Mouse (Mus musculus) spleen, postnatal 14 days (tissue): Measurements from ENCODE around the gene Tppp2.

Source experiments
- DNase-seq, 2 experiments: peaks; one replicate each; pipeline ENCODE4 v3.0.0; 2021 to 2022; ENCODE audit warnings: low spot score in 2 of 2

Tppp2 gene

DNA sequence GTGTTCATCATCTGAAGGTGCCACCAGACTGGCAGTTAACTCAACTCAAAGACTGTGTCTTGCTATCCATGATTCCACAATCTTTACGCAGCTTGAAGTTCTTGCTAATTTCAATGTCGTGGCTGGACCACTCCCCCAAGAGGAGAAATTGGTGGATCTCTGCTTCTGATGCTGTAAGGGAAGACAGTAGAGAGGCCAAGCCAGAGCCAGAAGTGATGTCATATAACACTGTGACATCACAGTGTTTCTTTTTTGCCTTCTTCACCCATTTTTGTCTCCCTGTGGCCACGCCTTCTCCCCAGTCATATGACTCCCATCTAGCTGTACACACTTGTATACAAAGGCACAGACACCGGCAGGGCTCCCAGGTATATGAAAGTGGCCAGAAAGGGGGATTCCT is at the start of gene Tppp2:
TSS of gene Tppp2 (plus strand) at position 301 of the 400 bp plus-strand sequence.
- DNase-seq: no peak

DNA sequence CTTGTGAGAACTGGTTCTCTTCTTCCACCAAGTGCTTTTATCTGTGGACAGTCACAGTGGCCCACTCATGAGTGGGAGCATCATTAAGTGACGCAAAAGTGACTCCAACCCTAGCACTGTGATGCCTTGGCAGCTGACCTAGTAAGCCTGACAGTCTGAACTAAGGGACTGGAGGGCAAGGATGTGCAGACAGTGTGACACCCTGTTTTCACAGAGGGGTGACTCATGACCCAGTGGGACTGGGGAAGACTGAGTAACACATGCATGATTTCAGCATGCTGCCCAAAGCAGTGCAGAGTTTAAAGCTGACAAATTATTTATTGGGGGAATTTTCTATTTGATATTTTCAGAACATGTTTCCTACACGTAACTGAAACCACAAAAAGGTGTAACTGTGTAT is 47.5 kb upstream of the Tppp2 start:
- no peak for DNase-seq

DNA sequence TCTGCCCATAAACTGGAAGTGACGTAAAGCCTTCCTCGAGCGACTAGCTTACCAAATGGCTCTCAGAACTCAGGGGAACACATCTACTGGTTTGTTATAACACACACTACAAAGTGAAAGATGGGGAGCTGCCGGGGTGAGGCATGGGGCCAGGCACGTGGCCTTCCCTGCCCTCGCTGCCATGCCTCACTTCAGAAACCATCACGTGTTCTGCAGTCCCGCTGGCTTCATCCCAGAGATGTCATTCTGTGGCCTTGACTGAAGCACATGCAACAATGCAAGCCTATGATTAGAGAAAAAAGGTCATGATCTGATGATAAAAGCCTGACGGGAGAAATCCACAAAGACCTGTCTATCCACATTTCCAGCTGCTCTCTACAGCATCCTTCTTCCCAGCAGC is 46.5 kb upstream of the Tppp2 start:
- DNase-seq: no peak

DNA sequence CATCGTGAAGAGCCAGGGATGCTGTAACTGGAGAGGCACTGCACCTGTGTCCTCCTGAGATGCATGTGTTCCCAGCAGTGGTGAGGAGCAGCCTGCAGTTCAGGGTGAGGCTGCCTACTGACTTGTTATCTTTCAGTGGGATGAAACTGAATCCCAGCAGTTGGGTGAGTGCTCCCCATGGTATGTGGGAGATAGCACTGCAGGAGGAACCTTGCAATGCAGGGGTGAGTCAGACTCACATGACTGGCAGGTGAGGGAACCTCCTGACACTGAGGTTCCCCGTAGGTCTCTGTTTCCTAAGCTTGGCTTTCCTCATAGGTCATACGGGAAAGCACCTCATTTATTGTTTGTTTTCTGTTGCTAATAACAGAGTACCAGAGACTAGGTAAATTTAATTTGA is 40.7 kb upstream of the Tppp2 start:
- no peak for DNase-seq

DNA sequence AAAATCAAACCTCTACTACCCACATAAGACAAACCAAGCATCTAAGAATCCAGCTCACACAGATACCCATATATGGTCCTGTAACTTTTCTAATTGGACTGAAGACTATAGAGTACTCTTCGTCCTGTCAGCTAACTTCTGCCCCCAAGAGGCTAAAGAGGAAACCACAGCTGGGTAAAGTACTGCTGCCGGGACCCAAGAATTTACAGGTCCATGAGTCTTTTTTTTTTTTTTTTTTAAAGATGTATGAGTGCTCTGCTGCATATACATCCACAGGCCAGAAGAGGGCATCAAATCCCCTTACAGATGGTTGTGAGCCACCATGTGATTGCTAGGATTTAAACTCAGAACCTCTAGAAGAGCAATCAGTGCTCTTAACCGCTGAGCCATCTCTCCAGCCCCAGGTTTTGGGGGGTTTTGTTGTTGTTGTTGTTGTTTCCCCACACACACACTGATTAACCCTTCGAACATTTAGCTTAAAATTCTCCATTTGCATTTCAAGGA is 34.6 kb upstream of the Tppp2 start:
- peak; percentile 39 to 67 for DNase-seq

DNA sequence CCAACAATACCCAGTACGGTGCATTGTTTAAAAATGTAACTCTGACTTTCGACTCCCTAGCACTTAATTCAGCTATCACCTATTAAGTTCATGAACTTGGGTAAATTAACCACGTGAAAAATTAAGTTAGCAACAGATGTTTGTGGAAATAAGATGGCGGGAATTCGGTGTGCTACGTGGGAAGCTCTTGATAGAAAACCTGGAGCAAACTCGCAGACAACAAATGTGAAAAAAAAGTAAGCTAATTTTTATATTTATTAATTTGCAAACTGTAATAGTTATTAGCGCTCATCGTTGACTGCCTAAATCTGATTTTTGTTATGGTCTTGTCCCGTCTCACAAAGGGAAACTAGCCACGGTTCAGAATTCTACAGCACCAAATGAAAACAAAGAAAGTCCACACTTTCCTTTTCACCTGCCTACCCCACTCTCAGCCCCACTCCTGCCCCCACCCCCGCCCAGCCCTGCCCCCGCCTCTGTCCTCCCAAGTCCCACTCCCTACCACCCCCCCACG is 34.1 kb upstream of the Tppp2 start:
- DNase-seq: no peak

DNA sequence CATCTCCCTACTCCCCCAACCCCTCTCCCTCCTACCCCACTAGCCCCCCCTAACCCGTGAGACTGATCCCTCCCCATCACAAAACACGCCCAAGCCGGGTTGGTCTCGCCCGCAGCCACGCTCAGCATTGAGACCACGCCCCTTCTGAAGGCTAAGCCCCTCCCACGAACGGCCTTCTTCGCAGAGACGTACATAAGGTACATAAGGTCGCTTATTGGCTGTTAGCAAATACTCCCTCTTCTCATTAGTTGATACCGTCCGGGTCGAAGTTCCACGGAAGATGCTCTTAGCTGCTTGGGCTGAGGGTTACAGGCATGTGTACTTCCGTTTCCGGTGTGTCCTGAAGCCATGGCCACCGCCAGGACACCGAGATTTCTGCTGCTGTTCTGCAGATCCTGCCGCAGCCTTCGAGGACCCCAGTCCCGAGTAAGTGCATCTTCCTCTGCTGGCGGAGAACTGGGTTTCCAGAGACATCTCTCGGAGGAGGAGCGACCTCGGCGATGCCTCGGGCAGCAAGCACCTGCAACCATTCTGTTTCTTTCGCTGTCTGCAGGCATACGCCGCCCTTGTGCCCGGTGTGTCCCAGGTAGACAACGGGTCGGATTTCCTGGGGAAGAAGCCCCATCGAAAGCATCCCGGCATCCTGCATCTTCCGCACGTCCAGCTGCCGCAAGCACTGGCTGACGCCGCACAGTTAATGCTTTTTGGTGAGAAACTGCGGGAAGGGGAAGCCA is 33.5 kb upstream of the Tppp2 start, which contains the start of gene Mettl17:
TSS of gene Mettl17 (plus strand) at position 245 of the 734 bp plus-strand sequence.
- peak; percentile 86 to 90 for DNase-seq

DNA sequence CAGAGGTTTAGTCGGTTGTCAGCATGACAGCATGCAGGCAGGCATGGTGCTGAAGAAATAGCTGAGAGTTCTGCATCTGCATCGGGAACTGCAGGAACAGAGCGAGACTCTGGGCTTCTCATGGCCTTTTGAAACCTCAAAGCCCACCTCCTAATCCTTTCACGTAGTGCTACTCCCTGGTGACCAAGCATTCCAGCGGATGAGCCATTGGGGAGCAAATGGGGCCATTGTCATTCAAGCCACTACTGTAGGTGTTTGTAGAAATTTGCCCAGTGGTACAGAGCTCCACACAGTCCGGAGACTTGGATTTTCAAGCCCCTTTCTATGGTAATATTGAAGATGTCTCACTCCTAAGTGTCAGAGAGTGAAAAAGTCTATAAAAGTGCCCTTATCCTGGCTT is 32.2 kb upstream of the Tppp2 start:
- no peak for DNase-seq

DNA sequence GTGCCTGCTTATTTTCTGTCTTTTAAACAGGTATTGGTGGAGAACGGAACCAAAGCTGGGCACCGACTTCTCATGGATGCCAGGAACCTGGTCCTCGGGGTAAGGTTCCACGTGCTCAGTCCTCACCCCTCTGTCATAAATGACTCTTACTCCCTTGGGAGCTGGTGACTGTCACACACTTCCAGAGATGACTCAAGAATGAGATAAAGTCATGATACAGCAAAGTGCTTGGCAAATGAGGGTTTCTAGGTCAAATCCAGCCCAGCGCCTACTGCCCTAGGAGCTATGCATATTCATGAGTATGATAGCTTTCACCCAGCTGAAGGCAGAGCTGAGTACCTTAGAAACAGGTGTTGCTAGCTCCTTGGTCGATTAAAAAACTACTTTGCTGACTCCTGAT is 28.4 kb upstream of the Tppp2 start:
- no peak for DNase-seq

DNA sequence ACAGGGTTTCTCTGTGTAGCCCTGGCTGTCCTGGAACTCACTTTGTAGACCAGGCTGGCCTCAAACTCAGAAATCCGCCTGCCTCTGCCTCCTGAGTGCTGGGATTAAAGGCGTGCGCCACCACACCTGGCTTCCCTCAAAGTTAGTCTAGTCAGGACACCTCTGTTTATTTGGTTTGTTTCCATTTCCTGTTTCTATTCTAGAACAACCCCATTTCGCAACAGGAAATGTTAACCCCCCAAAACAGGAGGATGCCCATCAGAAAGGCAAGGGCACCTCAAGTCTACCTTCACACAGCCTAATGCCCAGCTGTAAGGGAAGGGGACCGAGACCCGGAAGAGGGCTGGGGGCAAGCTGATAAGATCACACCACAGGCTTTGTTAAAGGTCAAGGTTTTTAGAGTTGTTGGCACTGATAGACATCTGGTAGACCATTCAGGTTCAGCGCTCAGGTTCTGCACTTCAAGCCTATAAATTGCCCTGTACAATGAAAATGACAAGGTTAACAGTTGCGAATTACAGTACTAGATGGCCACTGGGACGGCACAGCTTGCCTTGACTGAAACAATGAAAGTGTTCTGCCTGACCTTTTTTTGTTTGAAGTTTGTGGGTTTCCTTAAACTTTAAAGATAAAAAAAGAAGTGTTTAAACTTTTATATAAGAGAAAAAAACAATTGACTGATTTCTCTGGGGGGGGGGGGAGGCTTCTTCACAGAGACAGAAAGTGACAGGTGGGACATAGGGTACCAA is 25.9 kb upstream of the Tppp2 start, which contains the start of gene Slc39a2:
TSS of gene Slc39a2 (plus strand) at position 699 of the 749 bp plus-strand sequence.
- no peak for DNase-seq

DNA sequence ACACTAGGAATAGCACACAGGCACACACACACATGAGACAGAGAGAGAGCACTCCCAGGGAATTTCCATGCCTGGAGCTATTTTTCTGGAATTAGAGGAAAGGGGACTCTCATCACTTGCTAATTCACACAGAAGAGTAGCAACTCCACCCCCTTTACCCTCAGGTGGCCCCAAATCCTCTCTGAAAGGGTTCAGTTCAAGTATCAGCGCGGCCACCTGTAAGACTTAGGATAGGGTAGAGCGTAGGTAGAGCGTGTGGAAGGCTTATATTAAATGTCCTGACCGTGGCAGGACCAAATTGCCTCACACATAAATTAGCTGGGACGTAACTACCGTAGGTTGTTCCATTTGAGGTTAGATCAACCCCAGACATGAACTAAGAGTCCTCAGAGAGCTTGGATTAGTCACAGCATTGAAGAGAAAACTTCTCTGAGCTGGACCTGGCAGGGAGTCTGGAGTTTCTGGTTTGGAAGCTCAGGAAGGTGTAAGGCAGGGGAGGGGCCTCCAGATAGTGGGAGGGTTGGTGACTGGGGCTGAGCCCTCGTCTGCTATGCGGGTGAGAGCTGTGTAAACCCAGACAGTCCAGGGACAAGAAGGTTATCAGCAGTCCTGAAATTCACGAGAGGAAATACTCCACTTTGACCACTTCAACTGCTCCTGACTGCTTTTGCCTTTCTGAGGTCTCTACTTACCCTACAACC is 25.0 kb upstream of the Tppp2 start:
- no peak for DNase-seq

DNA sequence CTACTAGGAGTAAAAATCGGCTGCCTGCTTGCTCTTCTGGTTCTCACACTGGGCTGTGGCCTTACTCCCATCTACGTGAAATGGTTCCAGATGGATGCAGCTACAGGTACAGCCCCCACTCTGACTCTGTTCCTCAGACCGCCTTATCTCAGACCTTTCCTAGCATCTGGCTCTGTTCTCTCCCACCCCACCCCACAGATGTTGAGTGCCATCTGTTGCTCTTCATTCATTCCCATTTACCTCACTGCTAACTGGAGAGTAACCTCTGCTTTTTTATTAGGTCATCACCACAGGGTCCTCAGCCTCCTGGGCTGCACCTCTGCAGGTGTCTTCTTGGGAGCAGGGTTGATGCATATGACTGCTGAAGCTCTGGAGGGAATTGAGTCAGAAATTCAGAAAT is 24.4 kb upstream of the Tppp2 start:
- no peak for DNase-seq

DNA sequence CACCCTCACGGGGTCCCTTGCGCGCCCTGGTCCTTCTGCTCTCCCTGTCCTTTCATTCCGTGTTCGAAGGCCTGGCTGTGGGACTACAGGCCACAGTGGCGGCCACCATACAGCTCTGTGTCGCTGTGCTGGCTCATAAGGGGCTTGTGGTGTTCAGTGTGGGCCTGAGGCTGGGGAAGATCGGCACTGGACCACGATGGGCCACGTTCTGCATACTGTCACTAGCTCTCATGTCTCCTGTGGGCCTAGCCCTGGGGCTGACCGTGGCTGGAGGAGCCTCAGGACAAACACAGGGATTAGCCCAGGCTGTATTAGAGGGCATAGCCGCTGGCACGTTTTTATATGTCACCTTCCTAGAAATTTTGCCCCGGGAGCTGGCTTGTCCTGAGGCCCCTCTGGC is 23.2 kb upstream of the Tppp2 start:
- no peak for DNase-seq

DNA sequence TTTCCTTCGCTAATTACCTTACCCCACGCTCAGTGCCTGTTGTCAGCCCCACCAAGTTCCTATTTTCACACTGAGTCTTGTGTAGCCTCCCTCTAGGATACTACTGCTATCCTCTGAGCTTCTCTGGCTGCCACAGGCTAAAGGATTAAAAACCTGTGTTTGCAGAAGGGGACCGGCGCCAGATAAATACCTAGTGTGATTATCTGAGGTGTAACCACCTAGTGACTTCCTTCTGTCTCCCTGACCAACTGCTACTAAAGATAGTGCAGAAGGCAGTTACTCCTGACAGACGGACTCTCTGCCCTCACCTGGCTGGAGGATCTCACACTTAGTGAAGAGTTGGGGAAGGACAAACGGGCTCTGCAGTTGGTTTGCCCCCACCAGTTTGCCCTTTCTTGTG is 22.2 kb upstream of the Tppp2 start:
- no peak for DNase-seq

DNA sequence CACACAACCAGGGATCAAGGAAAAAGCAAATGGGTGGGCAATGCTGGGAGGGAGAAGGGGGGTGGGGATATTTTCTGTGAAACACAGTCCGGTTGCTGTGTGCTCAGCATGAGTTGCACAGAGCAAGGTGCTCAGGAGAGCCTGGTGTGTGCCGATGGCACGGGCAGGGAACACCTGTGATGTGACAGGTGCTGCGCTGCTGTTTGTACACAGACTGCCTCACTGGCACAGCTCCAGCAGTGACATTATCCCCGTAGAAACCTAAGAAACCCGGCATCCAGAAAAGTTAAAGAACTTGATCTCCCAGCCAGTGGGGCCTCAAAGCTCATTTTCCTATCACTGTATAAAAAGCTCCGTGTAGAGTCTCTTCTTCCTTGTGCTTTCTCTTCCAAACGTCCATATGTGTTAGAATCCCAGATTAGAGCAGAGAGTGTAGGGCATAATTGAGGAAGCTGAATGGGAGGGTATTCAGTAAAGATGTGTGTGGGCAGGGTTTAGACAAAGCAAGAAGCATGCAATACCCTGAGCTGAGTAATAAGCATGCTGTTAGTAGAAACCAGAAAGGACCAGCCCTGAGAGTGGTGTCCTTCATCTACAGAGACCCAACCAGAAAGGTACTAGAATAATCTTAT is 21.6 kb upstream of the Tppp2 start:
- no peak for DNase-seq

DNA sequence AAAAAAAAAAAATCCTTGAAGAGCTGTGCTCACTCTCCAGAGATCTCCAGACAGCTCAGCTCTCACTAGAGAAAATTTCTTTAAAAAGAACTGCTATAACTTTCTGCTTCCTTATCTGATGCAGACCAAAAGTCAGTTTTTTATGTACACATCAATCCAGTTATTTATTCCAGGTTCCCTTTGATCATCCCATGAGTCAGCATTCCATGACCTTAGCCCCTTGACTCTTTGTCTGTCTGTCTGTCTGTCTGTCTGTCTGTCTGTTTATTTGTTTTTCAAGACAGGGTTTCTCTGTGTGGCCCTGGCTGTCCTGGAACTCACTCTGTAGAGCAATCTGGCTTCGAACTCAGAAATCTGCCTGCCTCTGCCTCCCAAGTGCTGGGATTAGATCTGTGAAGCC is 18.9 kb upstream of the Tppp2 start:
- DNase-seq: no peak

DNA sequence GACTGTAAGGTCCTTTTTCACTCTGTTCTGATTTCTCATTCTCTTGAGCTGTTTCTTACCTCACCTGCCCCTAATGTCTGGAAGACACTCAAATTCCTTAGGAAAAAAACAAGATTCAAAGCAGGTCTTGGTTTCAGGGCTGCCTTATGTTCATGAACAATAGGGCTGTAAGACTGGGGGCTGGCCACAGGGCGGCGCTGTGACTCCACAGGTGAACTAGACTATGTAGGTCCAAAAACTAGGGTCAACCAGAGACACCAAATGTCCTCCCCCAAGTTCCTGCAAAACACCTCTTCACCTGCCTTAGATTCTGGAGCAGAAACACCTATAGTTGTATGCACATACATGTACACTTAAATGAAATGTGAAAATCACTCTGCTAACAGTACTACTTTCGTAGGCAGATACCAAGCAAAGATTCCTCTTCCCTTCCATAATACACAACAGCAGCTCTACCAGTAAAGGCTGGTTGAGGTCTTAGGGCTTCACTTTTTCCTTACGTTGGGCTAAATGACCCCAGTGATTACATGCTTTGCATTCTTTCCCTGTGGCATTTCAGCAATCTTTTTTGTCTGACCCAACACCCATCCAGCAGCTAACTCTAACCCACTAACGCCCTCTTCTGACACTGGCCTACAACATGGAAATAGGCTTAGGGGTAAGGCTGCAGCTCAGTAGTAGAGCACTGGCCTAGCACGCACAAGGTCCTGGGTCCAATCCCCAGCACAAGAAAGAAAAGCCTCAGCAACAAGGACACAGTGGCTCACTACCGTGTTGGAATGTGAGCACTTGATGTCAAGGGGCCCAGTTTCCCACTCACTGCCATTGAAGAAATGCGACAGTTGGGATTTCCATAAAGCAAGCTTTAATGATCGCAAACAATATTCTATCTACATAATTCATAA is 15.2 kb upstream of the Tppp2 start:
- DNase-seq: peak; percentile 38 to 68

DNA sequence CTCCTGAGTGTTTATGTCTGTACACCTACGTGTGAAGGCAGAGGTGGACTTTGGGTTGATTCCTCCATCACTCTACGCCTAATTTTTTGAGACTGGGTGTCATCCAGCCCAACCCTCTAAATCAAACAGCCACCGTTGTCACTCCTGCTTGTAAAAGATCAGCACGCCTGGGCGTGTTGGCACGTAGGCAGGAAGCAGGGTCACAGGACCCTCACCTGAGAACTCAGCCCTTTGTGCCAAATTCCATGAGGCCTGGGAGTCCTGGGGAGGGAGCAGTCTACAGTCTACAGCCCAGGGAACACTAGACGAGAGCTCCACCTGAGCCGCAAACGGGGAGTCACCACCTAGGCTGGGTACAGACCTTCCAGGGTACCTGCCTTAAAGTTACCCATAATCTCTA is 14.4 kb upstream of the Tppp2 start:
- DNase-seq: no peak

DNA sequence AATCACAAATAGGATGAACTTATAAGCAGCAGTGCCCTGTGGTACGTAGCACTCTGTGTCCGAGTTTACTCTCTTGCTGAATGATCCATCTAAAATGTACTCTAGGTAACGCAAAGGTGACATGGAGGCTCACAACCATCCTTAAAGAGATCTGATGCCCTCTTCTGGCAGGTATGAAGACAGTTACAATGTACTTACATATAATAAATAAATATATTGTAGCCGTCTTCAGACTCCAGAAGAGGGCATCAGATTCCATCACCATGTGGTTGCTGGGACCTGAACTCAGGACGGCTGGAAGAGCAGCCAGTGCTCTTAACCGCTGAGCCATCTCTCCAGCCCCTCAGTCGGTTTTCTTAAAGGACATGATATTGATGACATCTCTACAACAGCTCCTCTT is 13.5 kb upstream of the Tppp2 start:
- no peak for DNase-seq

DNA sequence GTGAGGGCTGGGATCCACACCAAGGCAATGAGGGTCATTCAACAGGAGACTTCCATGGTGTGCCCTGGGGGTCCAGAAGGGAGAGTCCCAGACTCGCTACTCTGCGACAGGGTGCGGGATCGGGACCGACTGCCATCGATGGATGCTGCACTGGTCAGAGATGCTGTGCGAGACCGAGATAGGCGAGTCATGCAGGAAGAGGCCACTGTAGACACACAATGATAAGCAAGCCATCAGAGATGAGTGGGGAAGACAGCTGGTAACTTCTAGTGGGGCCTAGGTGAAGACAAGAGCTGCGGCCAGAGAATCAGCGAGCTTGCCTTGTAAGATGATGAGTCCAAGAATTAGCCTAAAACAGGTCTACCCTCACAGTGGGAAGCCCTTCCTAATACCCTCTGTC is 12.1 kb upstream of the Tppp2 start:
- DNase-seq: no peak

DNA sequence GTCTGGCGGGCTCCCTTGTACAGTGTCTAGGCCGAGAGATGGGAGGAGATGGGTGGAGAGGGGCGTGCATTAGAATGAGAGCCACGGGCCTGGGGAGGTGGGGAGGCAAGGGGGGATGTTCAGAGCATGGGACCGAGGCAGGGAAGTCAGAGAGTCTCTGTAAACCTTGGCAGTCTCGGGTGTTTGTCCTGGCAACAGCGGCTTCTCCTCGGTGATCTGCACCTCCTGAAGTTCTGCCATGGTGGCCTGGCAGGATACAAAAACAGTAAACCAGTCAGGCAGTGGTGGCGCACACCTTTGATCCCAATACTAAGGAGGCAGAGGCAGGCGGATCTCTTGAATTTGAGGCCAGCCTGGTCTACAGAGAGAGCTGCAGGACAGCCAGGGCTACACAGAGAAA is 6.9 kb upstream of the Tppp2 start:
- no peak for DNase-seq
